Mouse (Mus musculus): Measurements from ENCODE around the gene Eml4. TPM values are rescaled to one million over a fixed set of nuclear protein-coding genes. Genes with fewer than 3 reads are reported as not detected.

Eml4 gene
- polyA plus RNA-seq, 2 experiments = 42.5 to 47.9 TPM

GRCm38 (mm10) chr17:83315476-83315875, 35.3 kb upstream of the Eml4 start:
- H3K9ac ChIP-seq (ENCODE audit: low read depth, low read length, severe bottlenecking) = no peak overlapping the region
- H3K27ac ChIP-seq (replicated peaks; ENCODE audit: low read depth, low read length) = no peak overlapping the region
- TF ChIP-seq POLR2A (IDR thresholded peaks at IDR 0.05; ENCODE audit: borderline replicate concordance, extremely low read depth, insufficient read depth, insufficient read length) = no peak
- no peaks in the 10 kb centered on the region for H3K36me3 ChIP-seq (ENCODE audit: control insufficient read depth, insufficient read depth, low read length)
- DNase-seq (ENCODE audit: low spot score) = no peak
- WGBS = 63% methylated on average over 4 of the region's 4 CpGs
- no peak overlapping the region for H3K4me3 ChIP-seq (replicated peaks; ENCODE audit: low read length)
- H3K9me3 ChIP-seq (ENCODE audit: control insufficient read depth, low read length) = no peaks in the 10 kb centered on the region
- H3K27me3 ChIP-seq (ENCODE audit: control insufficient read depth, insufficient read depth, low read length) = no peaks in the 10 kb centered on the region
- ATAC-seq (ENCODE audit: low FRiP score, low read depth) = no peak
- H3K4me2 ChIP-seq (replicated peaks; ENCODE audit: low read depth, low read length, severe bottlenecking) = no peak overlapping the region
- peaks cover 16% of the 10 kb centered on the region for H3K4me1 ChIP-seq (ENCODE audit: control insufficient read depth, insufficient read depth, low read length)

- Histone ChIP-seq H3K4me1 (ENCODE audit: control insufficient read depth, insufficient read depth, low read length) (peaks cover 25% of the 10 kb centered on the region), H3K4me2 (replicated peaks; ENCODE audit: low read depth, low read length, severe bottlenecking) (peak overlapping the region; percentile 47), H3K27ac (replicated peaks; ENCODE audit: low read depth, low read length) (peak overlapping the region; percentile 76), H3K9me3 (ENCODE audit: control insufficient read depth, low read length) (no peaks in the 10 kb centered on the region), H3K36me3 (ENCODE audit: control insufficient read depth, insufficient read depth, low read length) (no peaks in the 10 kb centered on the region), H3K27me3 (ENCODE audit: control insufficient read depth, insufficient read depth, low read length) (no peaks in the 10 kb centered on the region), H3K4me3 (replicated peaks; ENCODE audit: low read length) (peak overlapping the region; percentile 26), H3K9ac (ENCODE audit: low read depth, low read length, severe bottlenecking) (peak overlapping the region; percentile 25)
- ATAC-seq (ENCODE audit: low FRiP score, low read depth) (peak; percentile 58; the same call in 1 of the 2 replicates), DNase-seq (ENCODE audit: low spot score) (peak; percentile 71)
- TF ChIP-seq POLR2A (IDR thresholded peaks at IDR 0.05; ENCODE audit: borderline replicate concordance, extremely low read depth, insufficient read depth, insufficient read length) = no peak
- WGBS = 9% methylated on average over 25 of the region's 25 CpGs
Measured at GRCm38 (mm10) chr17:83322621-83323335, 28.0 kb upstream of the Eml4 start.

- peak; percentile 35 for ATAC-seq (ENCODE audit: low FRiP score, low read depth)
- Histone ChIP-seq H3K4me2 (replicated peaks; ENCODE audit: low read depth, low read length, severe bottlenecking) (peak overlapping the region; percentile 47; the same call in 1 of the 2 replicates), H3K27ac (replicated peaks; ENCODE audit: low read depth, low read length) (peak overlapping the region; percentile 76), H3K9me3 (ENCODE audit: control insufficient read depth, low read length) (no peaks in the 10 kb centered on the region), H3K36me3 (ENCODE audit: control insufficient read depth, insufficient read depth, low read length) (no peaks in the 10 kb centered on the region), H3K4me1 (ENCODE audit: control insufficient read depth, insufficient read depth, low read length) (peaks cover 25% of the 10 kb centered on the region), H3K9ac (ENCODE audit: low read depth, low read length, severe bottlenecking) (no peak overlapping the region), H3K27me3 (ENCODE audit: control insufficient read depth, insufficient read depth, low read length) (no peaks in the 10 kb centered on the region), H3K4me3 (replicated peaks; ENCODE audit: low read length) (no peak overlapping the region)
- no peak for DNase-seq (ENCODE audit: low spot score)
- 39% methylated on average over 19 of the region's 19 CpGs for WGBS
- TF ChIP-seq POLR2A (IDR thresholded peaks at IDR 0.05; ENCODE audit: borderline replicate concordance, extremely low read depth, insufficient read depth, insufficient read length) = no peak
Measured at GRCm38 (mm10) chr17:83323410-83324268, 27.1 kb upstream of the Eml4 start.

DNA sequence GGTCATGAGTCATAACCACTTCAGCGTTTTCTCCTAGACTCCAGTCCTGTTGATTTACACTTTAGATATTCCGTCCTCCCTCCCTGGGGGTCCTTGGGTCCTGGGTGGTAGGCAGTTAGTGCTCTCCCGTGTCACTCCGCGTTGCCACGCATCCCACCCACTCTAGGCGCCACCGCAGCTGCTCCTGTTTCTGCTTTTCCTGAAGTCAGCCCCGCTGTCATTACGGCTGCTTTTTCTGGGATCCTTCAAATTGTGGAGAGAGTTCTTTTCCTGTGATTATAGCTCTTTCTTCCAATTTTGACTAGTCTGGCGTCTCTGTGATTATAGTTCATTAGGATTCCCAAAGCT, 26.5 kb upstream of the Eml4 start:
- 82% methylated on average over 11 of the region's 11 CpGs for WGBS
- no peak for ATAC-seq (ENCODE audit: low FRiP score, low read depth)
- no peak for DNase-seq (ENCODE audit: low spot score)
- Histone ChIP-seq H3K27me3 (ENCODE audit: control insufficient read depth, insufficient read depth, low read length) (no peaks in the 10 kb centered on the region), H3K9me3 (ENCODE audit: control insufficient read depth, low read length) (no peaks in the 10 kb centered on the region), H3K4me1 (ENCODE audit: control insufficient read depth, insufficient read depth, low read length) (peaks cover 26% of the 10 kb centered on the region), H3K36me3 (ENCODE audit: control insufficient read depth, insufficient read depth, low read length) (no peaks in the 10 kb centered on the region), H3K4me2 (replicated peaks; ENCODE audit: low read depth, low read length, severe bottlenecking) (no peak overlapping the region), H3K27ac (replicated peaks; ENCODE audit: low read depth, low read length) (no peak overlapping the region), H3K4me3 (replicated peaks; ENCODE audit: low read length) (no peak overlapping the region), H3K9ac (ENCODE audit: low read depth, low read length, severe bottlenecking) (no peak overlapping the region)
- no peak for TF ChIP-seq POLR2A (IDR thresholded peaks at IDR 0.05; ENCODE audit: borderline replicate concordance, extremely low read depth, insufficient read depth, insufficient read length)

GRCm38 (mm10) chr17:83335183-83335584, 15.5 kb upstream of the Eml4 start:
- H3K36me3 ChIP-seq (ENCODE audit: control insufficient read depth, insufficient read depth, low read length) = no peaks in the 10 kb centered on the region
- DNase-seq (ENCODE audit: low spot score) = no peak
- H3K4me1 ChIP-seq (ENCODE audit: control insufficient read depth, insufficient read depth, low read length) = no peaks in the 10 kb centered on the region
- WGBS = 45% methylated on average over 13 of the region's 13 CpGs
- no peaks in the 10 kb centered on the region for H3K9me3 ChIP-seq (ENCODE audit: control insufficient read depth, low read length)
- no peaks in the 10 kb centered on the region for H3K27me3 ChIP-seq (ENCODE audit: control insufficient read depth, insufficient read depth, low read length)
- no peak for TF ChIP-seq POLR2A (IDR thresholded peaks at IDR 0.05; ENCODE audit: borderline replicate concordance, extremely low read depth, insufficient read depth, insufficient read length)
- no peak for ATAC-seq (ENCODE audit: low FRiP score, low read depth)
- H3K4me3 ChIP-seq (replicated peaks; ENCODE audit: low read length) = no peak overlapping the region
- no peak overlapping the region for H3K4me2 ChIP-seq (replicated peaks; ENCODE audit: low read depth, low read length, severe bottlenecking)
- H3K9ac ChIP-seq (ENCODE audit: low read depth, low read length, severe bottlenecking) = no peak overlapping the region
- H3K27ac ChIP-seq (replicated peaks; ENCODE audit: low read depth, low read length) = no peak overlapping the region
